Mouse (Mus musculus) E14TG2a.4 (cell line): ENCODE measurements around the gene Acox2.

Experiments
- CTCF ChIP-seq: conservative IDR thresholded peaks from 2 replicates; pipeline ENCODE4 v1.5.1; 2014; ENCODE audit warnings: low read length
- NANOG ChIP-seq: IDR thresholded peaks from 2 replicates; pipeline ENCODE4 v1.6.1; 2014; ENCODE audit warnings: borderline replicate concordance, low read length, mixed read lengths
- POU5F1 ChIP-seq: IDR thresholded peaks from 2 replicates; pipeline ENCODE4 v1.6.1; 2014; ENCODE audit warnings: low read length, borderline replicate concordance

DNA sequence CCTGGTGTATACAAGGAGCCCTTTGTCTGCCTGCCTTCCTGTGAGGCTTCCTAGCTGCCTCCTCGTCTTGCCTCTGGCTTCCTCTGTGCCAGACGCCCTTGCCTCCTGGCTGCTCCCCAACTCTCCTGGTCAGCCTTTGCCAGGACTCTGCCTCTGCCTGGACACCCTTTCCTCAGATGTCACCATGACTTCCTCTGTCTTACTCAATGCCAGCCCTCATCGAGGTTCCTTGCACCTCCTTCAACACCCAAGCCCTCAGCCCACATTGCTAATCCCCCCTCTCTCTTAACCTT is 872 bp downstream of the Acox2 start:
- TF ChIP-seq CTCF (no peak), NANOG (no peak), POU5F1 (no peak)
